Mouse (Mus musculus) bone marrow macrophage, adult 2 months (primary cell): ENCODE measurements around the gene Mta3.

Experiments
- CTCF ChIP-seq: IDR thresholded peaks from 2 replicates; pipeline ENCODE4 v1.5.1; 2012; ENCODE audit warnings: low read depth, mild to moderate bottlenecking, low read length, moderate library complexity
- POLR2A ChIP-seq: IDR thresholded peaks from 2 replicates; pipeline ENCODE4 v1.6.1; 2012; ENCODE audit warnings: mild to moderate bottlenecking, low read depth, low read length, borderline replicate concordance

DNA sequence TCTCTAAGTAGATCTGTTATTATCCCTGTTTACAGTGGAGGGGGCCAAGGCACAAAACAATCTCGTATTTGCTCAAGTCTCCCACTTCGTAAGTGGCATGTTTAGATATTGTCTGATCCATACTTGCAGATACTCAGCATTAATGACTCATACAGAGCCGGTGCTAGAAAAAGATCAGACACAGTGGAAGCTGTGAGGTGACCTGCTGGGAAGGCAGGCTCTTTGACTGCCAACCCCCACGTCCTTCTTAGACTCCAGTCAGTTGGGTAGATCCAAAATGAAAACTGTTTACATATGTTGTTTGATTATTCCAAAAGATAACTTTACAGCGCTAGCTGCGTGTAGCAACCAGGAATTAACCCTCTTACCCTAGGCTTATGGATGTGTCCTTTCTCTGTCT is 35.3 kb downstream of the Mta3 start:
- TF ChIP-seq POLR2A, result no peak
- no peak for TF ChIP-seq CTCF
